Mouse (Mus musculus) small intestine, adult 10 weeks (tissue): ENCODE results near the gene S1pr5. TPM values are rescaled to one million over a fixed set of nuclear protein-coding genes. Genes with fewer than 3 reads are reported as not detected.

Source experiments
- polyA plus RNA-seq: library from polyadenylated mRNA; stranded (reverse); fragments of 350-450 nt; fragmentation: Illumina TruSeq; extraction: RNeasy Lipid Tissue Mini Kit (QIAGEN cat#74804); gene quantifications from one replicate; pipeline ENCODE4 v1.2.3, GENCODE M21; 2014; ENCODE audit warnings: low replicate concordance

The S1pr5 gene
- polyA plus RNA-seq: not detected

GRCm38 (mm10) chr9:21248326-21248725 lies at the start of gene S1pr5:
TSS of gene S1pr5 (minus strand) at chr9:21248443.

GRCm38 (mm10) chr9:21291022-21291787 lies 43.0 kb upstream of the S1pr5 start, which contains the start of gene Cdkn2d:
TSS of gene Cdkn2d (minus strand) at chr9:21291407.

GRCm38 (mm10) chr9:21287571-21288402 lies 39.5 kb upstream of the S1pr5 start, which contains the start of gene Kri1:
TSS of gene Kri1 (minus strand) at chr9:21287969.

DNA sequence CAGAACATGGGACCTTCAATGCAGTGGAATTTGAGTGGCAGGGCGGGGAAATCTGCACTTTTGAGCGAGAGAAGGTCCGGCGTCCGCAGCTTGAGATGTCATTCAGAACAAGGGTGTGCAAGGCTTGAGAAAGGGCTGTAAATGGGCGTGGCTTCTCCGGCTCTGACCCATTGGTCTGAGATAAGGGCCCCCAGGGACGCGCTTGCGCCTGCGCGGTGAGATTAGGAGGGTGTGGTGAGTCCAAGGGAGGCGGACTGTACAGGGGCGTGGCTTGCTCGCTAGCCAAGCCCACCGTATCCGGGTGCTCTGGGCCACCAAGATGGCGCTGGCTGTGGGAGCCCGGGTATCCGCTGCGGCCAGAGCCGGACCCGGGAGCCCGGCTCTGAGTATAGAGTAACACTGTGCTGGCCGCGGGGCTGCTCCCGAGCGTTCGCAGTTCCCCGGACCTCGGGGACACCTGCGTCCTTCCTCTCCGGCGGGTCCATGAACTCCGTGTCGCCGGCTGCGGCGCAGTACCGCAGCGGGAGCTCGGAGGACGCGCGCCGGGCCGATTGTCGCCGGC lies 16.8 kb upstream of the S1pr5 start, which contains the start of gene Atg4d:
Gene Atg4d (plus strand): TSS at position 294 of the 562 bp plus-strand sequence.

DNA sequence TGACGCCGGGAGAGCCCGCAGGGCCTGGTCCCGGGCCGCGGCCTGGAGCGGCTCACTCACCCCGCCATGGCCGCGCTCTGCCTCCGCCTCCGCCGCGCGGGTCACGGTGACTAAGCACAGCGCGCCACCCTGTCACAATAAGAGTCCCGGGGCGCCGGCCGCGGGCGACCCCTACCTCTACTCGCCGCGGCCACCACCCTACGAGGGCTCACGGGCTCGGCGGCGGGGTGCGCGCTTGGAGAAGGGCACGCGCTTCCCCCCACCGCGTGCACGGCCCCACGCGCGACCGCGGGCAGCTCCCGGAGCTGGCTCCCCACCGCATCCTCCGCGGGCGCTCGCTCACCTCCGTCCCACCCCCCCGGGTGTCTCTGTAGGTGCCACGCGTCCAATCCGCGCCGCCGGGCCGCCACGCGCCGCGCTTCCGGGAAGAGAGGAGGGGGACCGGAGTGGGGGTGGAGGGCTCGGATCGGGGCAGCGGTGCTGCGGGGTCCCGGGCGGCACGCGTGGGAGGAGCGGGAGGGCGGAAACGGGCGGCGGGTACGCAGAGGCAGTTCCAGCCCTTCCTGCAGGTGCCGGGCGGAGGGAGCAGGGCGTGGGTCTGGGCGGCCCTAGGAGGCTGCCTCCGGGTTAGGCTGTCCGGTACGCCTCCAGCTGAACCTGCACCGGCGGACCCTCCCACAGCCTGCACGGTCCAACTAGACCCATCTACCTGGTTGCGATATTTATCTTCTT lies 9.3 kb downstream of the S1pr5 start, which contains the start of gene Keap1:
Gene Keap1 (minus strand): TSS at position 629 of the 732 bp plus-strand sequence.

Other genes starting within 250 kb of the S1pr5 start
- gene Mrpl4, start 245.7 kb downstream of the S1pr5 start, polyA plus RNA-seq: 1.6 TPM
- 2.1 TPM for gene Icam1, start 232.5 kb downstream of the S1pr5 start, polyA plus RNA-seq
- gene Icam4, start 219.1 kb downstream of the S1pr5 start, polyA plus RNA-seq: not detected
- gene Icam5, start 216.4 kb downstream of the S1pr5 start, polyA plus RNA-seq: not detected
- not detected for gene Zglp1, start 181.3 kb downstream of the S1pr5 start, polyA plus RNA-seq
- 0.22 TPM for gene Gm49373, start 175.3 kb downstream of the S1pr5 start, polyA plus RNA-seq
- not detected for gene Fdx1l, start 174.8 kb downstream of the S1pr5 start, polyA plus RNA-seq
- gene Gm38431, start 156.4 kb downstream of the S1pr5 start, polyA plus RNA-seq: 1.3 TPM
- gene Raver1, start 156.4 kb downstream of the S1pr5 start, polyA plus RNA-seq: 10.2 TPM
- 2.3 TPM for gene Tyk2, start 117.2 kb downstream of the S1pr5 start, polyA plus RNA-seq
- 1.6 TPM for gene Cdc37, start 98.5 kb downstream of the S1pr5 start, polyA plus RNA-seq
- gene Pde4a, start 82.7 kb downstream of the S1pr5 start, polyA plus RNA-seq: 0.48 TPM
- 5.1 TPM for gene Keap1, start 9.1 kb downstream of the S1pr5 start, polyA plus RNA-seq
- 1.1 TPM for gene Atg4d, start 16.9 kb upstream of the S1pr5 start, polyA plus RNA-seq
- gene Kri1, start 39.5 kb upstream of the S1pr5 start, polyA plus RNA-seq: 0.89 TPM
- 3.7 TPM for gene Cdkn2d, start 43.0 kb upstream of the S1pr5 start, polyA plus RNA-seq
- 3.9 TPM for gene Ap1m2, start 63.9 kb upstream of the S1pr5 start, polyA plus RNA-seq
- 3.9 TPM for gene Slc44a2, start 72.3 kb upstream of the S1pr5 start, polyA plus RNA-seq
- gene Ilf3, start 119.4 kb upstream of the S1pr5 start, polyA plus RNA-seq: 9.5 TPM
- gene Qtrt1, start 163.4 kb upstream of the S1pr5 start, polyA plus RNA-seq: not detected
- 22.1 TPM for gene Dnm2, start 176.5 kb upstream of the S1pr5 start, polyA plus RNA-seq